Mouse (Mus musculus) MEL-GATA-1-ER (cell line): Measurements from ENCODE around the gene Zfp354c.

Experiments
- DNase-seq: peaks from one replicate; pipeline ENCODE4 v3.0.0-alpha.2; 2012; ENCODE audit warnings: low read depth; ENCODE audit errors: extremely low read depth

The Zfp354c gene

GRCm38 (mm10) chr11:50827010-50827953, at the start of gene Zfp354c:
Gene Zfp354c (minus strand): TSS chr11:50827724.
- peak; percentile 51 for DNase-seq

GRCm38 (mm10) chr11:50850989-50851601, 23.6 kb upstream of the Zfp354c start:
- DNase-seq, result no peak

DNA sequence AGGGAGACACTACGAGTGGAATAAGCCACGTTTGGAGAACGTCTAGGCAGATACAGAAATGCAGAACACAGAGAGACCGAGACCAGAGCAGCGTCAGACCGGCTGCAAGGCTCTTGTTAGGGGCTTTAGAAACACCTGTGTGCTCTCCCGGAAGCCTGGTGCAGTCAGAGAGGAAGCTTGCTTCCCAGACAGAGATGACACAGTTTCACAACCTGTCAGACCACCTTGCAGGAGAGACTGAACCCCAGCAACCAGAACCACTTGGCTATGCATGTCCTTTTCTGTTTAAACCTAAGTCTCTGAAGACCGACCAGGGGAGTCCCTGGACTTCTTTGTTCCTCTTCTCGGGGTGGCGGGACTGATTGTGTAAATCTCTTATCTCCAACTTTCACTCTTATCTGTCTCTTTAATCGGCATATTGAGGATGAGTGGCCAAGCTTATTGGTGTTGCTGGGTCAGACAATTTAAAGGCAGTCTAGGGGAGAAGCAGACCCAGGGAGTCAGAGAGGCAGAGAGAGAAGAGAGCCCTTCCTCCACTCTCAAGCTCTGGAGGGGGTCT, 22.7 kb upstream of the Zfp354c start, which contains the start of gene Grm6:
Grm6 (plus strand) TSS at position 509 of the 559 bp plus-strand sequence.
- no peak for DNase-seq

GRCm38 (mm10) chr11:50849310-50849709, 21.8 kb upstream of the Zfp354c start:
- peak; percentile 23 for DNase-seq

- no peak for DNase-seq
Observed at GRCm38 (mm10) chr11:50848520-50849137, 21.1 kb upstream of the Zfp354c start.

DNA sequence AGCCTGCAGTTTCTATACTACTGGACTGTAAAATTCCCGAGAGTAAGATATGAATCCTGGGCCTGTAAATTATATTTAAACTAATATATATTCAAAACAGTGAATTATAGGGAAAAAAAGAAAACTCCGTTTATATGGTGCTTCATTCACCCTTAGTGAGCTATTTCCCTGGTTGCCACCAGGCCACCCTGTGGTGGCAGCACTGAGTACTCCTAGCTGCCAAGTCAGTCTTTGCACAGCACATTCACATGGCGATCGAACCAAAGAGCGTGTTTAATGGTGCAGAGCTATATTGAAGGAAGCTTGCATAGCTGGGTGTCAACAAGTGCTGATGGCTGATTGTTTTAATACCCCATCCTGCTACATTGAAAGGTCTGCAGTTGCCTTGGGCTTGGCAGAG, 19.5 kb upstream of the Zfp354c start:
- no peak for DNase-seq

DNA sequence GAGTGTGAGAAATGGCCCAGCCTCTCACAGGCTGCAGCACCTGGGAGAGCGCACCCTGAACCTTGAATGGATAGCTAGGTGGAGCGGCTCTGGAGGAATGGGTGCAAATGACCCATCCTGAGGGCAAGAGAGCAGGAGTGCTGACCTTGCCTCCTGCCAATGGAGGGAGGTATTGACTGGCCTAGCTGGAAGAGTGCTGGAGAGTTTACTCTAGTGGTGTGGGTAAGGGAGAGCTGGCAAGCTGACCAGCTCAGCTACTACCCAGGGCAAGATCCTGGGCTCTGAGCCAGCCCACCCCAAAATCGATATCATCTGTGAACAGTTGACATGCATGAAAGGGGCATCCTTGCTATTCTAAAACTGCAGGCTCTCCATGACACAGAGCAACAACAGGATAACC, 18.4 kb upstream of the Zfp354c start:
- no peak for DNase-seq

- DNase-seq, result no peak
Observed at GRCm38 (mm10) chr11:50841023-50841735, 13.7 kb upstream of the Zfp354c start, which contains the start of gene Zfp879. Gene Zfp879 (minus strand): TSS chr11:50841552.

- DNase-seq, result no peak
Observed at GRCm38 (mm10) chr11:50835727-50836126, 8.2 kb upstream of the Zfp354c start.

DNA sequence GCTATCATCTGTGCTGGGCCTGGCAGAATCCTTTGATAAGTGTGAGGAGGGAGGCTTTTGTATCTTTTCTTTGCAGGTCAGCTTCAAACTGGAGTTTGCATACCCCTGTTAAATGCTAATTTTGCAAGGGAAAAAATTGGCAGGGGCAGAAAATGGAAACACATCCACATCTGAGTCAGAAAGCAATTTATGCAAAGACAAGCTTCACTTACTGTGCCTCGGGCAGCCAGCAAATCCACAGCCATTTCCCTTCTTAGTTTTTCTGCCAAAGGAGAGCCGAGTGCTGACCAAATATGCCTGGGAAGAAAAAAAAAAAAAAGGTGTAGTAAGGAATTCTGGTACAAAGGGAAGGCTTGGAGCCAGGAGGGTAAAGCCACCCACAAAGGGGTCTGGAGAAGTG, 1.3 kb downstream of the Zfp354c start:
- DNase-seq, result no peak

GRCm38 (mm10) chr11:50814233-50814632, 13.3 kb downstream of the Zfp354c start:
- DNase-seq, result no peak

DNA sequence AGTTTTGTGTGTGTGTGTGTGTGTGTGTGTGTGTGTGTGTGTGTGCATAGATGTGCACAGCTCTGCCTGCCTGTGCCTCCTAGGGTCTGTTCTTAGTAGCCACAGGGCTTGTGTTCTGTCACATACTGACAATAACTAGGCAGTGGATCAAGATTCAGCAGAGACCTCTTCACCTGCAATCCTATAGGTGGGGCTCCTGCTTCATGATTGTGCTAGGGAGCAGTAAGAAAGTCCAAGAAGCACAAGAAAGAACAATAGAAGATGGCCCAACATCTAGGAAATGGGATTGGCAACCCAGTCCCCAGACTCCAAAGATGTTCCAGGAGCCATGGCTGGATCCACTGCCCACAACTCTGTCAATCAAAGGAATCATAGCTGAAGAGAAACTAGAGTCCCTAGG, 28.7 kb downstream of the Zfp354c start:
- DNase-seq, result no peak

GRCm38 (mm10) chr11:50797674-50798073, 29.9 kb downstream of the Zfp354c start:
- DNase-seq, result no peak

DNA sequence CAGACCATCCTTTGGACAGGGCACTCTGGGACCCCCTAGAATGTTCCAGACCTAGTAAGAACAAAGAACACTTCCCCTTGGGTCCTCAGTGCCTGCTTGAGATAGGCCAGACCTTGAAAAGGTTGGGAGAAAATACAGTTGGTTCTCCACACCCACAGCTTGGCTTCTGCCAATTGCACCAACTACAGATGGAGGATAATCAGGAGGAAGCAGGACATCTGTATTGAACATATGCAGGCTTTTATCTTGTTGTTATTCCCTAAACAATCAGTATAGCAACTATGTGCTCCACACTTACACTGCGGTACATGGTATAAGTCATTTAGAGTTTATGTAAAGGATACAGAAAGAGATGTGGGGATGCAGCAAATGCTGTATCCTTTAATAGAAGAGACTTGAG, 56.5 kb downstream of the Zfp354c start:
- no peak for DNase-seq

DNA sequence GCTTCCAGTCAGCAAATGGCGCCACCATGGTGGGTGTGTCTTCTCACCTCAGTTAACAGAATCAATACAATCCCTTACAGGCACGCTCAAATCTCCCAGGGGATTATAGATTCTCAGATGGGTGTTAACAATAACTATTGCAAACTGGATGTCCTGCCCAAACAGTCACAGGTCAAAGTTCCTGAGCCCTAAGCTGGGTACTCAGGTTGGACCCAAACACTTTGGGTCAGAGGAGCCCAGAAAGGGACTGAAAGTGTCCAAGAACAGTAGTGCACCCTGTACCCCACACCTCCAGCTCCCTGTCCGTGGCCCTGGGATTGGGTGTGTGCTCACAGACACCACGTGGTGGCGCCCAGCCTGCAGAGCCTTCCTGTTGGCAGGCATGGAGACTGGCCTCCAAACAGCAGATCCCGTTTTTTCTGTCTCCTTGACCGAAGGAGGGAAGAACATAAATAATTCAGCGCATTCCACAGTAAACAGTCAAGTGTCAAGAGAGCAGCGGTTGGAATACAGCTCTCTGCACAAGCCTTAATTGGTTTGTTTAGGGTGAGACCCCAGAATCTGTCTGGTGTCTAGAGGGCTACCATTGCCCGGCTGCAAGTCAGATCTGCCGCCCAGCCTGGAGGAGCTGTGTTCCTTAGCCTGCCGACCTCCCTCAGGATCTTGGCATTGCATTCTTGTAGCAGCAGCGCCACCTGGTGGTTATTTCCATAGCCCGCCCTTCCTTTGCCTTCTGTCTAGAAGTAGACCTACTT, 58.4 kb downstream of the Zfp354c start:
- peak; percentile 41 for DNase-seq

GRCm38 (mm10) chr11:50767039-50767438, 60.5 kb downstream of the Zfp354c start:
- no peak for DNase-seq

DNA sequence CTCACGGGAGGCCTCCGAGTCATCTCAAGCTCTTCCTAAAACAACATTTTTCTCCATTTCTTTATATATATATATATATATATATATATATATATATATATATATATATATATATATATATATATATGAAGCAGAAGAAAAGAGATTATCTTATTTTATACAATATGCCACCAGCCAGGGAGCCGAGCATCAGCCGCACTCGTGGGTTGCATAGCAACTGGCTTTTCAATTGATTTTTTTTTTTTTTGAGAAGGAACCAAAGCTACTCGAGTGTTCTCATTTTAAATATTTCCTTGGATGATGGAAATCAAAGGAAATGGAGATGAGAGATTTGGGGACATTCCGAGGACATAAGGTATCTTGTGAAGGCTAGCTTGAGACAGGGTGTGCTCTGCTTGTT, 61.1 kb downstream of the Zfp354c start:
- DNase-seq, result no peak
